Mouse (Mus musculus) spleen, adult 12 weeks (tissue): ENCODE results near the gene Gm2974.
"Not testable (repeated sequence)": the region's sequence is repeated elsewhere in the genome, so short reads cannot be mapped to it uniquely, and the experiment has no call there.

Experiments
- DNase-seq: peaks from one replicate; pipeline ENCODE4 v3.0.0; 2022; ENCODE audit warnings: low spot score

Gene Gm2974

GRCm38 (mm10) chr14:4182491-4183210 is at the start of gene Gm2974:
Gene Gm2974, plus strand, starts transcription at chr14:4182576.
- DNase-seq, result not testable (repeated sequence)

DNA sequence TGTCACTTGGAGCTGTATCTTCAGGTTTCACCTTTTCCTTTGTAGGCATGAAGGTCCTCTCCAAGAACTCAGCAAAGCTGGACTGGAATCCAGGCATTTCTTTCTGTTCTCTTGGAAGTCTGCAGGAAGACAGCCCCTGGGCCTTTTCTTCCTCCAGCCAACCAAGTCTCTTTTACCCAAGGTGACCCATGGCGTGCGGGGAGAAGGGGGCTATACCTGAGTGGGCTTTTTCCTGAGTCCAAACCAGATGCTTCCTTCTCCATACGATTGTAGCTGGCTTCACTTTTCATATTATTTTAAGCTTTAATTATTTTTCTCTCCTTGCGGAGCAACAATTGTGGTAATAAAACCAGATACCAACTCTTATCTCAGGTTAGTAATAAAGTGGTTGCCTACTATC is 40.7 kb upstream of the Gm2974 start:
- not testable (repeated sequence) for DNase-seq

DNA sequence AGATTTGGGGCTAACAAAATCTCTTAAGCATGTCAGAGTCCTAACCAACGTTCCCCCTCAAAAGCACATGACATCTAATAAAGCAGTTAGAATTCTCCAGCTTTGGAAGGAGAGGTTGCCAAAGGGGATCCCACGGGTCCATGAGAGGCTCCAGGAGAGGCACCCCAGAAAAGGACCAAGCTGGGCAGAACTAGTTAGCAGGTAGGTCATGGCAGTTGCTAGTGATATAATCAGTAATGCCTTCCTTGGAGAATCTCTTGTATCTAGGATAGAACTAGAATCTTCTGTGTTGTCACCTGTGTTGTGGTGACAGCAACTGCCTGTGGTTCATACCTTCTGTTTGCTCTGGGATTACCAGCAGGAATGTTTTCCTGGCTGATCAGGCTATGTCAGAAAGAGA is 17.6 kb upstream of the Gm2974 start, which contains the start of gene Gm3127:
Gene Gm3127, plus strand, starts transcription at position 301 of the 400 bp plus-strand sequence.
- not testable (repeated sequence) for DNase-seq

DNA sequence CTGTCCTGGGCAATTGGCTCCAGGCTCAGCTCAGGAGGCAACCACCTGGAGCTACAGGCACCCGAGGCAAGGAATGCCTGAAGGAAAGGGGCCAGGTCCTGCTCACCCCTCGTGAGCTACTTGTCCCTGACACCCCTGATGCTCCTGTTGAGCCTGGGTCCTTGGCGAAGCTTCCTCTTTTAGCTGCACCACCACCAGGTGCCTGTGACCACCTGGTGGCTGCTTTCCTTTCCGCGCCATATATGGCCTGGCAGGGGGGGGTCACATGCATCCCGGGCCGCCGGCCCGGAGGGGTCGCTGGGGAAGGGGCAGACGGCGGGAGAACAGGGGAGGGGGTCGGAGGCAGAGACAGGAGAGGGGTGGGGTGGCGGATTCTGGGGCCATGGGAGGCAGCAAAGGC is 346 bp upstream of the Gm2974 start:
- not testable (repeated sequence) for DNase-seq

DNA sequence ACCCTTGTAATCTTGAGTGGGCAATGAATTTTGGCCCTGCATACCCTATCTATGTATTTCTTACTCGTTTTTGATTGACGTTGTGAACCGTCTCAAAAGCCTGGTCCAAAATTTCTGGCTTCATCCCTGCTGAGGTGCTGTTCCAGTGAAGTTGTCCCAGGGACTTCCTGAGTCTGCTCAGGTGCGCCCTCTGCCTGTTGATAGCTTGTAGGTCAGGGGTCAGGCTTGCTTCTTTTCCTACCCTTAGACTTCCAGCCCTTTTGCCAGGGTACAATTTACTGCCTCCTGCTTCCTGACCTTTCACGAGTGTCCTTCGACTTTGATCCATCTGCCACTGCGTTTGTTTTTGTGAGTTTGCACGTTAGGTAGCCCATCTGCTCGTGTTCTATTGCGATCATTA is 999 bp downstream of the Gm2974 start:
- DNase-seq, result not testable (repeated sequence)

- not testable (repeated sequence) for DNase-seq
Observed at GRCm38 (mm10) chr14:4249331-4249730, 67.0 kb downstream of the Gm2974 start, which contains the start of gene Gm3138. Gene Gm3138, plus strand, starts transcription at chr14:4249631.
